Mouse (Mus musculus) MEL (cell line): Measurements from ENCODE around the gene Pld1. TPM values are rescaled to one million over a fixed set of nuclear protein-coding genes. Genes with fewer than 3 reads are reported as not detected.

Source experiments
- DNase-seq: peaks from one replicate; pipeline ENCODE4 v3.0.0; 2011; ENCODE audit warnings: low read depth, low spot score
- H3K27ac ChIP-seq: 2 replicates; pipeline ENCODE4 v1.5.1; 2012; ENCODE audit warnings: low read depth, mild to moderate bottlenecking, control low read depth, low read length, moderate library complexity; ENCODE audit not compliant: control insufficient read depth
- H3K27me3 ChIP-seq, 2 experiments: fragments of 150-350 bp in 1 of 2; sonication (generic) in 1 of 2; 2 replicates each; pipeline ENCODE4 v1.6.1; 2012; ENCODE audit warnings: low read length in 2 of 2, mild to moderate bottlenecking in 2 of 2, improper control_type of control experiment in 1 of 2, moderate library complexity in 1 of 2; ENCODE audit not compliant: insufficient read depth in 2 of 2, control insufficient read depth in 1 of 2
- H3K36me3 ChIP-seq, 2 experiments: 2 replicates each; pipeline ENCODE4 v1.6.1; 2012 to 2014; ENCODE audit warnings: low read length in 2 of 2, improper control_type of control experiment in 1 of 2, inconsistent platforms in 1 of 2, mild to moderate bottlenecking in 1 of 2; ENCODE audit not compliant: insufficient read depth in 2 of 2, control insufficient read depth in 1 of 2
- H3K4me1 ChIP-seq, 2 experiments: fragments of 150-350 bp in 1 of 2; sonication (generic) in 1 of 2; 2 replicates each; pipeline ENCODE4 v1.6.1; 2012; ENCODE audit warnings: low read length in 2 of 2, improper control_type of control experiment in 1 of 2, mild to moderate bottlenecking in 1 of 2; ENCODE audit not compliant: insufficient read depth in 2 of 2, control insufficient read depth in 1 of 2
- H3K4me3 ChIP-seq, 2 experiments: fragments of 150-350 bp in 1 of 2; sonication (generic) in 1 of 2; 2 replicates each; pipeline ENCODE4 v1.5.1; 2012; ENCODE audit warnings: low read depth in 2 of 2, low read length in 2 of 2, mild to moderate bottlenecking in 2 of 2, moderate library complexity in 2 of 2, control low read depth in 1 of 2, improper control_type of control experiment in 1 of 2; ENCODE audit not compliant: control insufficient read depth in 1 of 2, insufficient read depth in 1 of 2
- H3K79me2 ChIP-seq: 2 replicates; pipeline ENCODE4 v1.6.1; 2012; ENCODE audit warnings: mild to moderate bottlenecking, low read length, moderate library complexity; ENCODE audit not compliant: control insufficient read depth, poor library complexity, insufficient read depth
- H3K9ac ChIP-seq: 2 replicates; pipeline ENCODE4 v1.6.1; 2012; ENCODE audit warnings: low read depth, mild to moderate bottlenecking, control low read depth, low read length, moderate library complexity; ENCODE audit not compliant: control insufficient read depth, poor library complexity, severe bottlenecking
- H3K9me3 ChIP-seq: fragments of 150-350 bp; sonication (generic); replicated peaks from 2 replicates; pipeline ENCODE4 v1.6.1; 2012; ENCODE audit warnings: mild to moderate bottlenecking, low read length, improper control_type of control experiment, moderate library complexity; ENCODE audit not compliant: insufficient read depth
- BHLHE40 ChIP-seq: IDR thresholded peaks from 2 replicates; pipeline ENCODE4 v1.6.1; 2012; ENCODE audit warnings: low read depth, mild to moderate bottlenecking, inconsistent platforms, low read length, improper control_type of control experiment, borderline replicate concordance
- CHD1 ChIP-seq: IDR thresholded peaks from 2 replicates; pipeline ENCODE4 v1.6.1; 2012; ENCODE audit warnings: low read depth, mild to moderate bottlenecking, inconsistent platforms, low read length, improper control_type of control experiment
- E2F4 ChIP-seq: IDR thresholded peaks from 2 replicates; pipeline ENCODE4 v1.6.1; 2011; ENCODE audit warnings: low read depth, low read length, improper control_type of control experiment, borderline replicate concordance
- ETS1 ChIP-seq: IDR thresholded peaks from 2 replicates; pipeline ENCODE4 v1.6.1; 2012; ENCODE audit warnings: low read depth, mild to moderate bottlenecking, inconsistent platforms, low read length, improper control_type of control experiment, moderate library complexity
- GATA1 ChIP-seq: IDR thresholded peaks from 2 replicates; pipeline ENCODE4 v1.6.1; 2011; ENCODE audit warnings: low read depth, low read length, improper control_type of control experiment
- HCFC1 ChIP-seq: IDR thresholded peaks from 2 replicates; pipeline ENCODE4 v1.6.1; 2012; ENCODE audit warnings: low read depth, mild to moderate bottlenecking, inconsistent platforms, low read length, improper control_type of control experiment, moderate library complexity
- MAFK ChIP-seq: IDR thresholded peaks from 2 replicates; pipeline ENCODE4 v1.6.1; 2011; ENCODE audit warnings: low read depth, mild to moderate bottlenecking, low read length, improper control_type of control experiment, borderline replicate concordance
- MAZ ChIP-seq: IDR thresholded peaks from 2 replicates; pipeline ENCODE4 v1.6.1; 2012; ENCODE audit warnings: low read depth, mild to moderate bottlenecking, inconsistent platforms, low read length, improper control_type of control experiment
- MEF2A ChIP-seq: IDR thresholded peaks from 2 replicates; pipeline ENCODE4 v1.6.1; 2014; ENCODE audit warnings: low read depth, mild to moderate bottlenecking, inconsistent platforms, low read length, improper control_type of control experiment; ENCODE audit not compliant: poor library complexity, insufficient replicate concordance, severe bottlenecking; ENCODE audit errors: extremely low read depth
- MXI1 ChIP-seq: IDR thresholded peaks from 2 replicates; pipeline ENCODE4 v1.6.1; 2011; ENCODE audit warnings: mild to moderate bottlenecking, low read depth, low read length, improper control_type of control experiment
- MYB ChIP-seq: IDR thresholded peaks from 2 replicates; pipeline ENCODE4 v1.6.1; 2011; ENCODE audit warnings: mild to moderate bottlenecking, low read depth, low read length, improper control_type of control experiment
- POLR2A ChIP-seq, 2 experiments: IDR thresholded peaks; 2 replicates each; pipeline ENCODE4 v1.6.1; 2011 to 2012; ENCODE audit warnings: low read length in 2 of 2, mild to moderate bottlenecking in 2 of 2, control low read depth in 1 of 2, improper control_type of control experiment in 1 of 2, low read depth in 1 of 2, moderate library complexity in 1 of 2; ENCODE audit not compliant: control insufficient read depth in 1 of 2, insufficient read depth in 1 of 2, poor library complexity in 1 of 2
- POLR2AphosphoS2 ChIP-seq: IDR thresholded peaks from 2 replicates; pipeline ENCODE4 v1.6.1; 2011; ENCODE audit warnings: low read length, improper control_type of control experiment
- RCOR1 ChIP-seq: IDR thresholded peaks from 2 replicates; pipeline ENCODE4 v1.6.1; 2012; ENCODE audit warnings: low read depth, mild to moderate bottlenecking, inconsistent platforms, low read length, improper control_type of control experiment
- SMC3 ChIP-seq: IDR thresholded peaks from 2 replicates; pipeline ENCODE4 v1.6.1; 2011; ENCODE audit warnings: low read depth, low read length, improper control_type of control experiment
- UBTF ChIP-seq: IDR thresholded peaks from 2 replicates; pipeline ENCODE4 v1.6.1; 2012; ENCODE audit warnings: low read depth, mild to moderate bottlenecking, inconsistent platforms, low read length, improper control_type of control experiment, moderate library complexity, borderline replicate concordance; ENCODE audit not compliant: insufficient read depth
- ZKSCAN1 ChIP-seq: IDR thresholded peaks from 2 replicates; pipeline ENCODE4 v1.6.1; 2012; ENCODE audit warnings: low read depth, mild to moderate bottlenecking, inconsistent platforms, low read length, improper control_type of control experiment, moderate library complexity
- polyA plus RNA-seq, 2 experiments: library from polyadenylated mRNA; stranded (reverse) in 1 of 2; unstranded in 1 of 2; fragments of >175 nt in 1 of 2; fragments of >200 nt in 1 of 2; gene quantifications; 2 replicates each; pipeline versions ENCODE4 v1.2.1 to v1.2.4; 2012; ENCODE audit warnings: low replicate concordance in 2 of 2, low read depth in 1 of 2; ENCODE audit not compliant: insufficient read length in 2 of 2, insufficient read depth in 1 of 2, missing spikeins in 1 of 2
- total RNA-seq: library from RNA; depleted of rRNA; stranded (reverse); fragments of 300-350 nt; gene quantifications from 2 replicates; pipeline ENCODE4 v1.2.3, GENCODE M21; 2012

Gene Pld1
- total and polyA plus RNA-seq, 3 experiments, result 0.22 TPM; not detected in 2

- no peaks in the 10 kb centered on the region for H3K4me1 ChIP-seq
- H3K9me3 ChIP-seq, result no peaks in the 10 kb centered on the region
Measured at GRCm38 (mm10) chr3:27985344-27985743, 46.8 kb downstream of the Pld1 start.

GRCm38 (mm10) chr3:27987891-27988536 is 49.5 kb downstream of the Pld1 start:
- H3K36me3 ChIP-seq, result no peaks in the 10 kb centered on the region
- H3K27me3 ChIP-seq, result no peaks in the 10 kb centered on the region
- TF ChIP-seq MAZ (no peak), ETS1 (no peak), MAFK (no peak), POLR2AphosphoS2 (no peak), GATA1 (no peak), UBTF (no peak), MYB (no peak), MEF2A (no peak), CHD1 (no peak), E2F4 (no peak), POLR2A (IDR thresholded peaks at IDR 0.05; ENCODE audit: control insufficient read depth in 1 of 2, insufficient read depth in 1 of 2, low read depth in 1 of 2, low read length in 2 of 2, poor library complexity in 1 of 2) (no peak), HCFC1 (no peak)
- no peaks in the 10 kb centered on the region for H3K79me2 ChIP-seq
- no peak overlapping the region for H3K4me3 ChIP-seq
- no peak overlapping the region for H3K9ac ChIP-seq
- H3K4me1 ChIP-seq, result no peaks in the 10 kb centered on the region
- no peak overlapping the region for H3K27ac ChIP-seq
- H3K9me3 ChIP-seq, result no peaks in the 10 kb centered on the region
- no peak for DNase-seq

More at GRCm38 (mm10) chr3:27985344-27985743, 46.8 kb downstream of the Pld1 start:
- no peaks in the 10 kb centered on the region for H3K27me3 ChIP-seq
- TF ChIP-seq BHLHE40, result no peak
- no peak for TF ChIP-seq RCOR1
- no peak for TF ChIP-seq ZKSCAN1
- TF ChIP-seq POLR2A (IDR thresholded peaks at IDR 0.05; ENCODE audit: control insufficient read depth in 1 of 2, insufficient read depth in 1 of 2, low read depth in 1 of 2, low read length in 2 of 2, poor library complexity in 1 of 2), result no peak
- TF ChIP-seq MXI1, result no peak
- no peak for TF ChIP-seq SMC3
- TF ChIP-seq, all 39 proteins: peak for 0
- DNase-seq, result no peak
- Histone ChIP-seq H3K79me2 (no peaks in the 10 kb centered on the region), H3K27ac (no peak overlapping the region), H3K36me3 (no peaks in the 10 kb centered on the region), H3K9ac (no peak overlapping the region), H3K4me3 (no peak overlapping the region)
